Mouse (Mus musculus) E14TG2a.4 (cell line): ENCODE results near the gene Spats2l.

Experiments used
- H3K27me3 ChIP-seq: 2 replicates; pipeline ENCODE4 v1.6.1; 2014; ENCODE audit warnings: low read length, control low read depth; ENCODE audit not compliant: insufficient read depth
- H3K36me3 ChIP-seq: 2 replicates; pipeline ENCODE4 v1.6.1; 2014; ENCODE audit warnings: low read length, control low read depth; ENCODE audit not compliant: insufficient read depth
- H3K4me1 ChIP-seq: replicated peaks from 2 replicates; pipeline ENCODE4 v1.6.1; 2014; ENCODE audit warnings: low read depth, low read length, control low read depth
- H3K4me3 ChIP-seq: replicated peaks from 2 replicates; pipeline ENCODE4 v1.5.1; 2014; ENCODE audit warnings: mild to moderate bottlenecking, low read length
- H3K9me3 ChIP-seq: 2 replicates; pipeline ENCODE4 v1.6.1; 2014; ENCODE audit warnings: low read length, control low read depth
- CTCF ChIP-seq: conservative IDR thresholded peaks from 2 replicates; pipeline ENCODE4 v1.5.1; 2014; ENCODE audit warnings: low read length
- NANOG ChIP-seq: IDR thresholded peaks from 2 replicates; pipeline ENCODE4 v1.6.1; 2014; ENCODE audit warnings: borderline replicate concordance, low read length, mixed read lengths
- POU5F1 ChIP-seq: IDR thresholded peaks from 2 replicates; pipeline ENCODE4 v1.6.1; 2014; ENCODE audit warnings: low read length, borderline replicate concordance

Spats2l gene

GRCm38 (mm10) chr1:57776671-57777281 is 2.8 kb downstream of the Spats2l start:
- Histone ChIP-seq H3K4me3 (no peak overlapping the region), H3K27me3 (peaks cover 57% of the 10 kb centered on the region), H3K4me1 (peaks cover 23% of the 10 kb centered on the region), H3K36me3 (no peaks in the 10 kb centered on the region), H3K9me3 (no peaks in the 10 kb centered on the region)
- no peak for TF ChIP-seq POU5F1
- TF ChIP-seq CTCF, result 0 out of 2 replicates have a peak, but pooled peaks have one; percentile 22

GRCm38 (mm10) chr1:57784300-57784699 is 10.3 kb downstream of the Spats2l start:
- no peak for TF ChIP-seq NANOG
- Histone ChIP-seq H3K4me3 (no peak overlapping the region), H3K4me1 (0 out of 2 replicates have a peak, but pooled peaks cover 5% of the 10 kb centered on the region), H3K9me3 (no peaks in the 10 kb centered on the region), H3K27me3 (peaks cover 11% of the 10 kb centered on the region), H3K36me3 (no peaks in the 10 kb centered on the region)

- no peaks in the 10 kb centered on the region for H3K9me3 ChIP-seq
- H3K4me3 ChIP-seq, result no peak overlapping the region
- H3K4me1 ChIP-seq, result no peaks in the 10 kb centered on the region
- no peaks in the 10 kb centered on the region for H3K27me3 ChIP-seq
- H3K36me3 ChIP-seq, result no peaks in the 10 kb centered on the region
- no peak for TF ChIP-seq CTCF
These were observed 15.9 kb downstream of the Spats2l start for GRCm38 (mm10) chr1:57789831-57790230.

- H3K27me3 ChIP-seq, result no peaks in the 10 kb centered on the region
- no peaks in the 10 kb centered on the region for H3K4me1 ChIP-seq
- TF ChIP-seq NANOG (no peak), POU5F1 (no peak), CTCF (no peak)
- no peaks in the 10 kb centered on the region for H3K9me3 ChIP-seq
- H3K4me3 ChIP-seq, result no peak overlapping the region
- H3K36me3 ChIP-seq, result no peaks in the 10 kb centered on the region
These were observed 18.2 kb downstream of the Spats2l start for GRCm38 (mm10) chr1:57792212-57792611.

- Histone ChIP-seq H3K4me1 (no peaks in the 10 kb centered on the region), H3K27me3 (no peaks in the 10 kb centered on the region), H3K36me3 (no peaks in the 10 kb centered on the region), H3K9me3 (no peaks in the 10 kb centered on the region), H3K4me3 (no peak overlapping the region)
- no peak for TF ChIP-seq POU5F1
- no peak for TF ChIP-seq NANOG
- no peak for TF ChIP-seq CTCF
These were observed 21.9 kb downstream of the Spats2l start for GRCm38 (mm10) chr1:57795838-57796237.

GRCm38 (mm10) chr1:57799398-57799797 is 25.4 kb downstream of the Spats2l start:
- H3K27me3 ChIP-seq, result no peaks in the 10 kb centered on the region
- no peaks in the 10 kb centered on the region for H3K4me1 ChIP-seq
- TF ChIP-seq NANOG, result no peak
- TF ChIP-seq POU5F1, result no peak
- no peak for TF ChIP-seq CTCF
- H3K36me3 ChIP-seq, result no peaks in the 10 kb centered on the region
- H3K4me3 ChIP-seq, result no peak overlapping the region
- no peaks in the 10 kb centered on the region for H3K9me3 ChIP-seq

- Histone ChIP-seq H3K36me3 (no peaks in the 10 kb centered on the region), H3K9me3 (no peaks in the 10 kb centered on the region), H3K4me1 (no peaks in the 10 kb centered on the region), H3K27me3 (no peaks in the 10 kb centered on the region), H3K4me3 (no peak overlapping the region)
- TF ChIP-seq POU5F1 (no peak), CTCF (no peak), NANOG (no peak)
These were observed 26.9 kb downstream of the Spats2l start for GRCm38 (mm10) chr1:57800846-57801245.

GRCm38 (mm10) chr1:57806126-57806525 is 32.2 kb downstream of the Spats2l start:
- no peaks in the 10 kb centered on the region for H3K4me1 ChIP-seq
- no peaks in the 10 kb centered on the region for H3K36me3 ChIP-seq
- H3K4me3 ChIP-seq, result no peak overlapping the region
- TF ChIP-seq NANOG (no peak), CTCF (no peak)
- no peaks in the 10 kb centered on the region for H3K9me3 ChIP-seq
- no peaks in the 10 kb centered on the region for H3K27me3 ChIP-seq

- H3K4me3 ChIP-seq, result no peak overlapping the region
- H3K36me3 ChIP-seq, result no peaks in the 10 kb centered on the region
- no peaks in the 10 kb centered on the region for H3K27me3 ChIP-seq
- H3K4me1 ChIP-seq, result no peaks in the 10 kb centered on the region
- no peak for TF ChIP-seq CTCF
- TF ChIP-seq POU5F1, result no peak
- no peak for TF ChIP-seq NANOG
- no peaks in the 10 kb centered on the region for H3K9me3 ChIP-seq
These were observed 33.9 kb downstream of the Spats2l start for GRCm38 (mm10) chr1:57807882-57808281.
